Mouse (Mus musculus) embryonic fibroblast, embryonic 13.5 days (primary cell): ENCODE results near the gene Slc44a3. TPM values are rescaled to one million over a fixed set of nuclear protein-coding genes. Genes with fewer than 3 reads are reported as not detected.

ENCODE experiments used
- H3K27ac ChIP-seq: 2 replicates; pipeline ENCODE4 v1.5.1; 2012; ENCODE audit warnings: low read length, control low read depth, inconsistent platforms; ENCODE audit not compliant: insufficient read depth
- H3K4me1 ChIP-seq: 2 replicates; pipeline ENCODE4 v1.6.1; 2011; ENCODE audit warnings: low read length; ENCODE audit not compliant: control insufficient read depth, insufficient read depth
- H3K4me3 ChIP-seq: 2 replicates; pipeline ENCODE4 v1.5.1; 2011; ENCODE audit warnings: mild to moderate bottlenecking, control low read depth, low read length; ENCODE audit not compliant: insufficient read depth
- CTCF ChIP-seq: IDR thresholded peaks from 2 replicates; pipeline ENCODE4 v1.5.1; 2011; ENCODE audit warnings: mild to moderate bottlenecking, control low read depth, low read length, moderate library complexity, borderline replicate concordance; ENCODE audit not compliant: insufficient read depth
- POLR2A ChIP-seq: IDR thresholded peaks from 2 replicates; pipeline ENCODE4 v1.6.1; 2011; ENCODE audit warnings: low read depth, mild to moderate bottlenecking, control low read depth, low read length, moderate library complexity
- polyA plus RNA-seq: library from polyadenylated mRNA; stranded (reverse); fragments of >200 nt; gene quantifications from 2 replicates; pipeline ENCODE4 v1.2.4, GENCODE M21; 2011; ENCODE audit warnings: low read depth; ENCODE audit not compliant: missing spikeins, insufficient read length

Gene Slc44a3
- polyA plus RNA-seq, 1 experiment = not detected

- Histone ChIP-seq H3K27ac (no peak overlapping the region), H3K4me1 (0 out of 2 replicates have a peak, but pooled peaks cover 3% of the 10 kb centered on the region), H3K4me3 (no peak overlapping the region)
- TF ChIP-seq CTCF (no peak), POLR2A (no peak)
Observed at GRCm38 (mm10) chr3:121465795-121466194, 66.4 kb downstream of the Slc44a3 start.

GRCm38 (mm10) chr3:121464733-121465305 is 67.4 kb downstream of the Slc44a3 start:
- 0 out of 2 replicates have a peak, but pooled peaks cover 3% of the 10 kb centered on the region for H3K4me1 ChIP-seq
- H3K4me3 ChIP-seq = no peak overlapping the region
- peak overlapping the region; percentile 74 for H3K27ac ChIP-seq
- TF ChIP-seq CTCF = no peak
- no peak for TF ChIP-seq POLR2A

- H3K27ac ChIP-seq = peak overlapping the region; percentile 50; the same call in 1 of the 2 replicates
- H3K4me3 ChIP-seq = no peak overlapping the region
- 0 out of 2 replicates have a peak, but pooled peaks cover 3% of the 10 kb centered on the region for H3K4me1 ChIP-seq
- no peak for TF ChIP-seq CTCF
- no peak for TF ChIP-seq POLR2A
Observed at GRCm38 (mm10) chr3:121462782-121463181, 69.4 kb downstream of the Slc44a3 start.

- no peak overlapping the region for H3K4me3 ChIP-seq
- no peak overlapping the region for H3K27ac ChIP-seq
- H3K4me1 ChIP-seq = 0 out of 2 replicates have a peak, but pooled peaks cover 3% of the 10 kb centered on the region
- TF ChIP-seq POLR2A = no peak
- TF ChIP-seq CTCF = no peak
Observed at GRCm38 (mm10) chr3:121461477-121461876, 70.7 kb downstream of the Slc44a3 start.

GRCm38 (mm10) chr3:121460473-121461193 is 71.6 kb downstream of the Slc44a3 start:
- H3K4me3 ChIP-seq = no peak overlapping the region
- no peak for TF ChIP-seq POLR2A
- TF ChIP-seq CTCF = no peak
- H3K4me1 ChIP-seq = 0 out of 2 replicates have a peak, but pooled peaks cover 3% of the 10 kb centered on the region
- H3K27ac ChIP-seq = no peak overlapping the region

- Histone ChIP-seq H3K4me1 (no peaks in the 10 kb centered on the region), H3K4me3 (no peak overlapping the region), H3K27ac (no peak overlapping the region)
- no peak for TF ChIP-seq CTCF
- TF ChIP-seq POLR2A = no peak
Observed at GRCm38 (mm10) chr3:121458545-121459492, 73.4 kb downstream of the Slc44a3 start.

GRCm38 (mm10) chr3:121451404-121451803 is 80.8 kb downstream of the Slc44a3 start:
- TF ChIP-seq CTCF (no peak), POLR2A (no peak)
- H3K27ac ChIP-seq = no peak overlapping the region
- peaks cover 9% of the 10 kb centered on the region; the same call in 1 of the 2 replicates for H3K4me1 ChIP-seq
- H3K4me3 ChIP-seq = no peak overlapping the region

- no peak for TF ChIP-seq POLR2A
- no peak for TF ChIP-seq CTCF
- Histone ChIP-seq H3K4me3 (no peak overlapping the region), H3K4me1 (peaks cover 9% of the 10 kb centered on the region; the same call in 1 of the 2 replicates), H3K27ac (peak overlapping the region; percentile 32; the same call in 1 of the 2 replicates)
Observed at GRCm38 (mm10) chr3:121449527-121449926, 82.7 kb downstream of the Slc44a3 start.

- Histone ChIP-seq H3K27ac (no peak overlapping the region), H3K4me1 (peaks cover 12% of the 10 kb centered on the region), H3K4me3 (no peak overlapping the region)
- TF ChIP-seq CTCF = no peak
- no peak for TF ChIP-seq POLR2A
Observed at GRCm38 (mm10) chr3:121448606-121449005, 83.6 kb downstream of the Slc44a3 start.
